Mouse (Mus musculus) spleen, postnatal 36 days (tissue): ENCODE measurements around the gene Sulf2.

ENCODE experiments used
- DNase-seq, 2 experiments: peaks; one replicate each; pipeline ENCODE4 v3.0.0; 2022; ENCODE audit warnings: low spot score in 2 of 2, mixed read lengths in 1 of 2

Gene Sulf2

DNA sequence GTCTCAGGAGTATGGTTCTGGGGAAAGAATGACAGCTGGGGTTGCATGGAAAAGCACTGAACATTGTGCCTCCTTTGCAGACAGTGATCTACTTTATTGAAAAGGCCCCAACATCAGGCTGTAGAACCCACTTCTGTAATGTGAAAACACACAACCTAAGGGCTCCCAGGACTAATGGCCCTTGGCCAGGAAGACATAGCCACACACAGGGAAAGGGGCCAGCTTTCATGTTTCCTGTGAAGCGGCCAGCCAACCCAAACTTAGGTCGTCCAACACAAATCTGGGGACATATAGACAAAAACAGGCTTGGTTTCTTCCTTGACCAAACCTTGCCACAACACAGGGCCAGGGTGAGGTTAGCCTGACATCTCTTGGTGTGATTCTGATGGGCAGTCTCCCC lies 35.5 kb downstream of the Sulf2 start:
- DNase-seq: no peak

- DNase-seq: no peak
These were observed 38.8 kb downstream of the Sulf2 start for GRCm38 (mm10) chr2:166116704-166117103.

DNA sequence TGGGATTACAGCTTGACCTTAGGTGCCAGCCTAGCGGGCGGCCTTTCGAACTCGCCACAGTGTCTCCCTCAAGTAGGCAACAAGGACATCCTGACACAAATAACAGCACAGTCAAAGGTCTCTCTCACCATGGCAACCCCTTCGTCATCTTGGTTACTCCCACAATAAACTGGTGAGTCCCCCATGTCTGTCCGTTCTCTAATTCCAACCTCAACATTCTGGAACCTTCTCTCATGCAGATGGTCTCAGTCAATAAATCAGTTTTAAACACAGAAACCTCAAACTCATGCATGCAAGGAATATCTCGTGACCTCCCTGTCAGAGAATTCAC lies 39.2 kb downstream of the Sulf2 start:
- DNase-seq: no peak

DNA sequence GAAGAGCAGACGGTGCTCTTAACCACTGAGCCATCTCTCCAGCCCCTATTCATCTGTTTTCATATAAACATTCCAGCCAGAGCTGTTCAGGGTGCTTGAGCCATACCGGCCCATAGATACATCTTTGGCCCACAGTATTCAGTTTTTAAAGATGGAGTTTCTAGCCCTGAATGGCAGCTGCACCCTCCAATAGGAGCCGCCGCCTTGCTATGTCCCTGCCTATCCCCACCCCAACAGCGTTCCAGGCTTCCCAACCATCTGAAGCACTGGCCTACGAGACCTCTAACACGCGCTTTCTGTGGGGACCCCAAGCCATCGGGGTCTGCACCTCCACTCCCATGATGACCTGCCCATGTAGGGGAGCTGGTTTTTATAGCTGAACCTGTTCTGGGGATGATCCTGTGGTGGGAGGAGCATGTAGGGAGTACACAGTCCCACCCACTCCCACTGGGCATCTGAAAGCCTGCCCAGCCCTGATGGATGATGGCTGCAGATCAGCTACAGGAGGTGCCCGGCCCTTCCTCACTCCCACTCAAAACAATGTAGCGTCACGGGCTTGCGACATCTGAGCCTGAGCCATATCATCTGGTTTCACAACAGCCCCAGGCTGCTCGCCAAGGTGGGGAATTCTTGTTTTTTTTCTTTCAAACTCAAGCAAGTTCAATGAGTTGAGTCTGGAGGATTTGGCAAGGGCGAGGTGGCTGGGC lies 39.7 kb downstream of the Sulf2 start:
- peak in 1 of 2 experiments; percentile 11 for DNase-seq

DNA sequence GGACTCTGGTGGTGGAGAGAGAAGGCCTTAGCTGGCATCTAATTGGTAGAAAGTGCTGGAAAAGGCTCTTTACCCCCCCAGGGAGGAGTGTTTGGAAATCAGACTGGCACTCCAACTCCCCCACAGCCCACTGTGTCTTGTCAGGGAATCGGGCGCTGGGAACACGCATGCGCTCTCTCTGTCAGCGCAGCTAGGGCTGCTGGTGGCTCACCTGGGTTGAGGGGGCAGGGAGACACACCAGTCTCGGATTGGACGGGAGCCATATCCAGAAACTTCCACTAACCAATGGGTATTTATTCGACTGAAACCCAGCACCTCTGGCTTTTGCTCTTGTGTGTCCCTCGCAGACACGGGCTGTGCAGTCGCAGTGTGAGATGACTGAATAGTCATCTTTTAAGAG lies 42.5 kb downstream of the Sulf2 start:
- DNase-seq: no peak

DNA sequence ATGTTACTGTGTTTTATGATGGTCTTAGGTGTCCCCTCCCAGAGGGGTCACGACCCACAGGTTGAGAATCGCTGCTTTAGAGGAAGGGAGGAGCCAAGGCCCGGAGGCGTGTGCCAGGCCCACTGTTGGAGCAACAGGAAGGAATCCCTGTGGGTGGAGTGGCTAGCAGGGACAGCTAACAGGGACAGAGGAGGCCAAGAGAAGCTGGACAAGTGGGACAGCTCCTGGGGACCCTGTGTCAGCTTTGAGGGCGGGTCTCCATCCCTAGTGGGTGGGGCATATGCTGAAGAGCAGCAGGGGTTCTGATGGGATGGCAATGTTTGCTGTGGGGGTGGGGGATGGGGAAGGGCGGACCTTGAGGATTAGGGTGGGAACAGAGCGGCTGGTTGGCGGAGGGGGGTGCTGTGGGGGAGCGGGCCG lies 43.6 kb downstream of the Sulf2 start:
- DNase-seq: no peak

DNA sequence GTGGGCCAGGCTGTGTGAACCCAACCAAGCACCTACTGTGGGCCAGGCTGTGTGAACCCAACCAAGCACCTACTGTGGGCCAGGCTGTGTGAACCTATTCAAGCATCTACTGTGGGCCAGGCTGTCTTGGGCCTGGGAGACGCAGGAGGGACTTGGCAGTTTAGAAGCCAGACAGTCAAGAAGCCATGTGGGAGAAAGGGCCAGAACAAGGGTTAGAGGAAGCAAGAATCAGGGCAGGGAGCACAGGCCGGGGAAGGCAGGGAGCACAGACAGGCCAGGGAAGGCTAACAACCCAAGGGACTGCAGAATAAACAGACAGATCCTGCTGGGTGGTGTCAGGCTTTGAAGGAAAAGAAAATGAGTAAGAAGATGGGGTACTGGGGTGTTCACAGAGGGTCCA lies 44.2 kb downstream of the Sulf2 start:
- no peak for DNase-seq

- no peak for DNase-seq
These were observed 44.7 kb downstream of the Sulf2 start for GRCm38 (mm10) chr2:166110764-166111163.

GRCm38 (mm10) chr2:166108326-166108725 lies 47.1 kb downstream of the Sulf2 start:
- DNase-seq: peak; percentile 30 to 57

GRCm38 (mm10) chr2:166107911-166108310 lies 47.6 kb downstream of the Sulf2 start:
- no peak for DNase-seq

DNA sequence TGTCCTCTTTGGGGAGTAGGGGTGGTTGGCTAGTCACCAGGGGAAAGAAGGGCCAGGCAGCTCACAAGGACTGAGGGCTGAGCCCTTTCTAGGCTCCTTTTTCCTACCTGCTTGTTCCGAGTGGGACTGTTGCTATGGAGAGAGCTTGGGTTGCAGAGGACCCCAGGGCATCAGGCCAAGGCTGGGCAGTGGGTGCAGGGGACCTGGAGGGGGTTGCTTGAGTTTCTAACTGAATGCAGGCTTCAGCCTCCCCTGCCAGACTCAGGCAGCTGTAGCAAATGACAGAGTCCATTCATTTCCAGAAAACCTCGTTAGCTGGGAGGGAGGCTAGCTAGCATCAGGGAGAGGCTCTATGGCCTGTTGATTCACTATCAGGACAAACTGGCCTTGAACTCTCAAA lies 48.8 kb downstream of the Sulf2 start:
- DNase-seq: no peak

GRCm38 (mm10) chr2:166105911-166106310 lies 49.6 kb downstream of the Sulf2 start:
- DNase-seq: no peak

- no peak for DNase-seq
These were observed 52.6 kb downstream of the Sulf2 start for GRCm38 (mm10) chr2:166102893-166103292.

DNA sequence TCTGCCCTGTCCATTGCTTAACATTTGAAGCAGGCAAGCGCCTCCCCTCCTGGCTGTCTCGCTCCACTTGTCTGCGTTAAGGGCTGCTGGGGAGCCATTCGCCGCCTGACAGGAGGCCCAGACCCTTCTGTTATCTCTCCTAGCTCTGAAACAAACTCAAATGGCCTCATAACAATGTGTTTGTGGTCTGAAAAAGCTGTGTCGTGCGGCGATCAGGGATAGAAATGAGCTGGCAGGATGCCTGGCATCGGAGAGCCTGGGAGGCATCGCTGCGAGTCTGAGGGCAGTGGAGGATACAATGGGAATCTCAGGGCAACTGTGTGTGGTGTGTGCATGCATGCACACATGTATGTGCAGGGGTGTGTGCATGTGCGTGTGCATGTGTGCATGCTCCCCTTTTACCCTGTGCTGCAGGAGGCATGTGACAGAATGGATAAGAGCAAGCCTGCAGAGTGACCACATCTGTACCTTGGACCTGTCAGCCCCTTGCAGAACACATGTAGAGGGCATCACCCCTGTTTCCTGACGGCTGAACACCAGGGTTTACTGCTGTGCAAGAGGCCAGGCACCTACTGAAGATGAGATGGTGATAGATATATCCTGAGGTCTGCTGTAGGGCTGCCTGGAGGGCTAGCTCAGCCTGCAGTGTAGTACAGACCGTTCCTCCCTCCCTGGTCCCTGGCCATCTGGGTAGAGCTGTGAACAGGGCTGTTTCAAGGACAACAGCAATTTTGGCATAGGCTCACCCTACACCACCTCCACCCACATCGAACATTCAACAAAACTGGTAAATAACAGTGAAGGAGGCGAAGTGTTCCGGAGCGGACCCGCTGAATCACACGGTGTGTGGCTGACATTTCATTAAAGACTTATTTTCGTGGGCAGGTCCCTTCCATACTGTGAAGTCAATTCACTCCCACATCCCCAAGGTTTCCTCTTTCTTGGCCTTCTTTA lies 54.9 kb downstream of the Sulf2 start:
- no peak for DNase-seq

DNA sequence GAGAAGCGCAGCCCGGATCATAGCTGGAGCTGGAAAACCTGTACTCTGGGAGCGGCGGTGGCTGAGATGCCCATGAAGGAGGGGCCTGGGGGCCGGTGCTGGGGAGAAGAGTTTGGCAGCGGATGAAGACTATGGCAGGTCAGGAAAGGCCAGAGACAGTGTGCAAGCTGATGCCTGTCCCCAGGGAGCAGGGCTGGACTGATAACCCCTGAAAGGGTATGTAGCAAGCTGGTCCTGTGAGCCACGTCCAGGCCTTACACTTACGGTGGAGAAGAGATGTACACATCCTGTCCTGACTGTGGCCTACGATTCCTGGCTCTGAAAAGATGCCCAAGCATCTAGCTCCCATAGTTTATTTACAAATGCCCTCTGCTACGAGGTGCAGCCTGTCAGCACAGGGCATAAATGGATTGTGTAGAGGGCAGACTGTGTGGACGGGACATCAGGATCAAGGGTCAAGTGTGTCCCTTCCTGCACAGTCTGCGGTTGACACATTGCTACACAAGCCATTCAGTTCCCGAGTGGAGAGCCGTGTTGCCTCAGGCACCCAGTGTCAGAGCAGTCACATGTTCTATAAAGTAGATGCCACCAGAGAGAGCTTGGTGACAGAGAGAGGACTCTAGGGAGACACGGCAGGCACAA lies 57.0 kb downstream of the Sulf2 start:
- DNase-seq: no peak

DNA sequence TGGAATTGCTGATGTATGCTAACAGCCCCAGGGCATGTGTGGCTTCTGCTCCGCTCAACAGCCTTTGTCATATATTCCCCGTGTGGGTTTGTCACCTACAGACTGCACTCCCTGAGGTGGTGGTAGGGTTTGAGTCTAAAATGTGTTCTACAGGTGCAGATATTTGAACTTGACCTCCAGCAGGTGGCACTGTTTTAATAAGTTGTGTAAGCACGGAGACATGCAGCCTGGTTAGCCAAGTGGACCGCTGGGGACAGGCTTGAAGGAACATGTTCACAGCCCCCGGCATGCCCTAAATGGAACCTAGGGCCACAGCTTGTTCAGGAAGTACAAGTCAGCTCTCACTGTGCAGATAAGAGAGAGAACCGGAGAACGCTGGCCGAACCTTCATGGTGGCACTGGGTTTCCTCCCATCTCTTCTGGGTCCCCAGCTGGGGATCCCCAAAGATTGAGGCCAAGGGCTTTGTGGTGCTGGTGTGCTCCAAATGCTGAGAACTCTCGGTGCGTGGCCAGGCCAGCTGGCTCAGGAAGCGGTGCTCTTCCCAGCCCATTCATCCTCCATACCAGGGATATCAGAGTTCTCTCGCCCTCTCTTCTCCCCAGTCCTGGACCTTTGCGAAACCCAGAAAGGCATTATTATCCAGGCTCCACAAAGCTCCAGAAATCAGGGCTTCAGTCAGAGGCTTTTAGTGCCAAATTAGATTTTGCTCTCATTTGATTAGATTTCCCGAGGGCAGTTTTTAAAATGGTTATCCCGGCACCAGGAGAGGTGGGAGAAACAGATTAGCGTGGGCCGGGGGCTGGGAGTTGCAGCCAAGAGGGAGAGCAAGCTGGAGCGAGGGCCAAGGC lies 57.8 kb downstream of the Sulf2 start:
- DNase-seq: peak in 1 of 2 experiments; percentile 18

DNA sequence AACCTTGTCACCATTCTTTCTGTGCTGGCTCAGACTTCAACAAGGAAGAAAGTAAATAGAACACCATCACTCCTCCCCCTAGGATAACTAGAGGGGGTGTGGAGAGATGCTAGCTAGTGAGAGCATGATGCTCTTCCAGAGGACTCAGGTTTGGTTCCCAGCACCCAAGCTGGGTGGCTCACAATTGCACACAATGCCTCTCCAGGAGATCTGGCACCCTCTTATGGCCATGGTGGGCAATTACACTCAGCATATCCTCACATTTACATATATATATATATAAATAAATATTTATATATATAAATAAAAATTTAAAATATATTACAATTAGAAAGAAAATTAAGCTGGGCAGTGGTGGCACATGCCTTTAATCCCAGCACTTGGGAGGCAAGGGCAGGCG lies 58.6 kb downstream of the Sulf2 start:
- no peak for DNase-seq

GRCm38 (mm10) chr2:166096300-166096699 lies 59.2 kb downstream of the Sulf2 start:
- DNase-seq: no peak

DNA sequence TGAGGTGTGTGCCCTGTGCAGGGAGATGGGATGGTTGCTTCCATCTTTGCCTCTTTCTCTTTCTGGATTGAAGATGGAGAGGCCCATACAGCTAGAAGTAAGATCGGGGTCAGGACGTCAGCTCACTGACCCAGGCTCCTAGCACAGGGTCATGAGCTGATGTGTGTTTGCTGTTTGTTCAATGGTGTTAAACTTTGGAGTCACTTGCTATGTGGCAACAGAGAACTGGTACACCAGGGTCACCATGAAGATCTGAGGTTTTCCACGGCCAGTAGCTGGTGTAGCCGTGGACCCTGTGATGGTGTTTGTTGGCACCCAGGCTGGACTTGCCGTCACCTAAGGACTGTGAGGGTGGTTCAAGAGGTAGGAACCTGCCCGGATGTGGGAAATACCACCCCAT lies 63.1 kb downstream of the Sulf2 start:
- no peak for DNase-seq

DNA sequence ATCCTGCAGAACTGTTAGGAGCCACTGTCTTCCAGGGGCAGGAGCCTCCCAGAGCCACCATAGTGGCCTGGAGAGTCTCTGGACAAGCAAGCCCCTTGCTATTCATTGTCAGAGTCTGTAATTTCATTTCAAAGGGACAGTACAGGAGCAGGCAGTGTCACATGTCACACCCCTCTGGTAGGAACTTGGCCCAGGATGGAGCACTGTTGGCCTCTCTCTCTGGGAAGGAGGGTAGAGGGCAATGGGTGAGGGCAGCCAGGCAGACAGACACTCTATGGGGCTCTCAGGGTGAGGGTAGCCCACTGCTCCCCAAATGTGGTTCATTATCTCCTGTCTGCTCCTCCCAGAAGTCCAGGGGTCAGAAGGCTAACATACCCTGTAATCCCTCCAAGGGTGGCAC lies 63.9 kb downstream of the Sulf2 start:
- DNase-seq: no peak

GRCm38 (mm10) chr2:166090131-166090581 lies 65.3 kb downstream of the Sulf2 start:
- no peak for DNase-seq

GRCm38 (mm10) chr2:166088991-166089390 lies 66.5 kb downstream of the Sulf2 start:
- DNase-seq: no peak
